Mouse (Mus musculus) natural killer cell, adult 2 months (primary cell): Measurements from ENCODE around the gene Pga5.

Experiments
- DNase-seq, 2 experiments: peaks; one replicate each; pipeline ENCODE4 v3.0.0; 2022; ENCODE audit warnings: low spot score in 2 of 2

Pga5 gene

DNA sequence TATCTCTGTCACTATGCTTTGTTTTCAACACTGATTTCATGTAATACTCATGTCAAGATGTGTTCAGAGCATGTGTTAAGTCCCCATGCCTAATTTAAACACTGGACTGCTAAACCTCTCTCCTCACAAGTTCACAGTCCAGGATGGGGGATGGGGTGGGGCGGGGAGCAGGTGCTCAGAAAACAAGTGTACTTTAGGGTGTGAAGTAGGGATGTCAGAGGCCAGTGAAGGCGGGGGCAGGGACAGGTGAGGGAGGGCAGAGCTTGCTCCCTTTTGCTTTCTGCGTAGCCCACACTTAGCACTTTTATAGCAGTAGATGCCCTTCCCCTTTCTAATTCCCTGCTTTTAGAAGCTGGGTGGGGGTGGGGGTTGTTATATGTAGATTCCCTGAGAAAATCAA is 12.8 kb downstream of the Pga5 start:
- no peak for DNase-seq

- DNase-seq: no peak
Observed at GRCm38 (mm10) chr19:10662665-10663064, 15.2 kb downstream of the Pga5 start.

DNA sequence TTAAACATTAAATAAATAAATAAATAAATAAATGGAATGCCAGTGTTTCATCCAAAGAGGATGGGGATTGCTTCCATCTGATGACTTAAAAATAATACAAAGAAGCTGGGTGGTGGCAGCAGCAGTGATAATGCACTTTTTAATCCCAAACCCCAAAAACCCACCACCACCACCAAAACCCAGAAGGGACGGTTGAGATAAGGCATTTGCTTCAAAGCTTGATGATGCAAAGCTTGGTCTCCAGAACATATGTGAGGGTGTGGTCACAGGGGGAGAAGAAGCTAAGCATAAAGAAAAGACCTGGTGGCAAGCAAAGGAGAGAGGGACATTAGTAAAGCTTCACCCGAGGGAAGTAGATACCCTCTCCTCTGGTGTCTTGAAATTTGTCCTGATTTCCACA is 16.0 kb downstream of the Pga5 start:
- no peak for DNase-seq

- DNase-seq: no peak
Observed at GRCm38 (mm10) chr19:10661373-10661772, 16.5 kb downstream of the Pga5 start.

- DNase-seq: no peak
Observed at GRCm38 (mm10) chr19:10658406-10658805, 19.5 kb downstream of the Pga5 start.

DNA sequence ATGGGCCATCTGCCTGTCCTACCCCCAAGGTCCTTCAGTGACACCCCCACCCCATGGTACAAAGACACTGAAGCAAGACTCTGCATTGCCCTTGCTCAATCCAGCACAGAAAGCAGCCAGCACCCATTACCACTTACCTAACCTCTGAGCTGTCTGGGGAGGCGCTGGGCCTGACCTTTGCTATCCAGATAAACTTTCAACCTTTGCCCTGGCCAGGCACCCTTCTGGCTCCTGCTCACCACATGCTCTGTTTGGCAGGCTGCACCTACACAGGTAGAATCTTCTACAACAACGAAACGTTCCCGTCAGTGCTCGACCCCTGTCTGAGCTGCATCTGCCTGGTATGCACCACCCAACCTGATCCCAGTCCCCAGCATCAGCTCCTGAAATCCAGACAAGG is 20.1 kb downstream of the Pga5 start:
- DNase-seq: no peak

DNA sequence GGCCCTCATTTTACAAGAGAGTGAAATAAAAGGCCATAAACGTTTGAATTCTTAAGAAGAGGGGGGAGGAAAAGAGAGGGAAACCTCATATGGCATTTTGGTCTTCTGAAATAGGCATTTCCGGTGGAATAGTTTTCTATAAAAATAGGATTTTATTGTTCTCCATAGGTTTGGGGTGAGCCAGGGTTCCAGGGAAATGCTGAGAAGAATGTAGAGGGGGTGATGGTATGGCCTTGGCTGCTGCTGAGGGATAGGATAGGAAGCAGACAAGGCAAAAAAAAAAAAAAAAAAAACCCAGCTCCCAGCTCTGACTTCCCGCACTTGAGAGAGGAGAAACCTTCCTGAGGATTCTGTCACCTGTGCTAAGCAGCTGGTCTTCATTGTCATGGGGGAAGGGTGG is 21.8 kb downstream of the Pga5 start:
- no peak for DNase-seq

GRCm38 (mm10) chr19:10648156-10648555 is 29.7 kb downstream of the Pga5 start:
- no peak for DNase-seq

GRCm38 (mm10) chr19:10645616-10646015 is 32.3 kb downstream of the Pga5 start:
- DNase-seq: no peak

DNA sequence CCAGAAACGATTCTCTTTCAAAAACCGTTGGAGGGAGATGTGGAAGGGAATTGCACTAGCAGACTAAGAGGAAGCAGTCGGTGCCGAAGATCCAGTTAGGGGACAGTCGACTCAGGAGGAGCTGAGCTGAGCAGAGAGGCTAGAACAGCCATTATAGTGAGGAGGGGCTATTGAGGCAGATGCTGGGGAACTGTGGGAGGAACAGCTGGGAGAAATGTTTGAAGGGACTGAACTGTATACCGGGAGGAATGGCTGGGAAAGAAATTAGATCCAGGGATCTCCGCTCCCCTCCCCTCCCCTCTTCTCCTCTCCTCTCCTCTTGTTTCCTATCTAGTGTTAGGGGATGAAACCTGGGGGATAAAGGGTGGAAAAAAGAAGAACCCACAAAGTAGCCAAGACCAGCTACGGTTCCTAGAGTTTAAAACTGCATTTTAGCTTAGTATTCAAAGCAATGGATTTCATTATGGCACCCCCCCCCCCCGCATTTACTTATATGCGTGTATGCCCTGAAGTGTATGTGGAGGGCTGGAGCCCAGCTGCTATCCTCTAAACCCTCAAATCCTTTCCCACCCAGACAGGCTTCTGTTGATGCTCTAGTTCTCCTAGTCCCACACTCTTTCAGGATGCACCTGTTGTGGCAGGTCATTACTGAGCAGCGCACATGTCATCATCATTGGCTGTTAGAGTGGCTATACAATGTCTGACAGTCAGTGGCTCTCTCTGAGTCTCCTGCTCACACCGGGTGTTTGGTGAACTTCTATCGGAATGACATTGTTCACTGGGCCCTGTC is 37.1 kb downstream of the Pga5 start:
- no peak for DNase-seq

- DNase-seq: no peak
Observed at GRCm38 (mm10) chr19:10640080-10640479, 37.8 kb downstream of the Pga5 start.

- DNase-seq: no peak
Observed at GRCm38 (mm10) chr19:10637840-10638239, 40.0 kb downstream of the Pga5 start.

- no peak for DNase-seq
Observed at GRCm38 (mm10) chr19:10634872-10635318, 43.0 kb downstream of the Pga5 start.

DNA sequence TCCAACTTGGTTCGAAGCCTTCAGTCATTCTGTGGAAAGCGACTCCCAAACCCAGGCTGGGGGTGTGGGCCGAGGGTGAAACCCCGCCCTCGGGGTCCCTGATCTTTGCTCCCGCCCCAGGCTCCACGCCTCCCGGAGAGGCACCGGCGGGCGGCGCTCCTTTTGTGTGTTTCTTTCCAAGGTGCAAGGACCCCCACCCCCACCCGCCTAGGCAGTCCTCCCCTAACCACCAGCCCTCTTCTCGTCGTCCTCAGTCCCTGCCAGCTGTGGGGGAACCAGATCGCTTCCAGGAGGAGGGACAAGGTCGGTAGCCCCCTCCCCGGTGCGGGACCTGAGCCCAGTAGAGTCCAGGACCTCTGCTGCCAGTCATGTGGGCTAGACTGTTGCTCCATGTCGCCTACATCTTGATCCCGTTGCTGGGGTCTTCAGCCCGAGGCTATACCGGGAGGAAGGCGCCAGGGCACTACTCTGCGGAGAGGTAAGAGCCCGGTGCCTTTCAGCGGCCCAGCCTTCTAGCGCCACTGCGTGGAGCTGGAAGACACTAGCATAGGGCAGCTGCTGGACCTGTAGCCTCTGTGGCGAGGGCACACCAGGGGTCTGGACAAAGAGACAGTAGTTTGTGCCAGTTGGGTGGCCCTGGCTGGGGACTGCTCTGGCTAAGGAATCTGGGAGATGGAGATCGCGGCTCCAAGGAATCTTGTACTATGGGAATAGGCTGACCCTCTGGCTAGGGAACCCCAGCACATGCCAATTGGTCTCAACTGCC is 43.6 kb downstream of the Pga5 start, which contains the start of gene Vwce:
Vwce (plus strand) TSS at position 108 of the 766 bp plus-strand sequence.
- DNase-seq: no peak
